Mouse (Mus musculus) frontal cortex, postnatal 36 days (tissue): Measurements from ENCODE around the gene Ptpre.
"Not testable (repeated sequence)": the region's sequence is repeated elsewhere in the genome, so short reads cannot be mapped to it uniquely, and the experiment has no call there.

ENCODE experiments used
- DNase-seq, 2 experiments: peaks; one replicate each; pipeline ENCODE4 v3.0.0; 2022; ENCODE audit warnings: low spot score in 2 of 2

Gene Ptpre

DNA sequence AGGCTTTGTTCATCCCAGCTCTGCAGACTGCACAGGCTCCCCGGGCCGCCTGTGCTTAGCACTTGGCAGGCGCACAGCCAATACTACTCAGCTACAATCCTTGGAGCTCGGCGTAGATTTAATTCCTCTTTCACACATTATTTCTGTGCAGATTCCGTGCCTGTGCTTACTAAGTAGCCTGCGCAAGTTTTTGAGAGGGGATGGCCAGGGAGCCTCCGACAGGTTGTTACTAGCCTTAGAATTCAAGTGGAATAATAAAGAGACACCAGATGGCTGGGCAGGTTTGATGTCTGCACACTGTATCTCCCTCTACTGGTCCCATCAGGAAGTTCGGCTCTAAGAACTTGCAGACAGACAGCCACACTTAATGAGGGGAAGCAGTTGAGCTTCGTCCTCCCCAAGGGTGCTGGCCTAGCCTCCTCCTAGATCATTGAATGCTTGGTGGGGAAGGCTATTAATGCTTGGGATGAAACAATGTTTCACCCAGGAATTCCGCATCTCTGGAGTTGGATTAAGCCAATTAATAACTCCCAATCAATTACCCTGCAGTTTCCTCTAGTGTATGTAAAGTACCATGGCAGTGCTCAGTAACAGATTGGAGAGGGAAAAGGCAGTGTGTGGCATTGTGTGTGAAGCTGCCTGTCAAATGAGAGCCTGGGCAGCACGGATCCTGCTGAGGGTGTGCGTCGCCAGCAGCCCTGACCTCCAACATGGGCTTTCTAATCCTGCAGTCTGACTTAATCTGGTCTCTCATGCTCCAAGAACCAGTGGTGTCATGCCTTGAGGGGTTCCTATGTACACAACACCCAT lies 104.6 kb downstream of the Ptpre start:
- peak; percentile 66 to 82 for DNase-seq

GRCm38 (mm10) chr7:135644452-135644851 lies 107.2 kb downstream of the Ptpre start:
- DNase-seq: no peak

- DNase-seq: no peak
Observed at GRCm38 (mm10) chr7:135646976-135647375, 109.7 kb downstream of the Ptpre start.

DNA sequence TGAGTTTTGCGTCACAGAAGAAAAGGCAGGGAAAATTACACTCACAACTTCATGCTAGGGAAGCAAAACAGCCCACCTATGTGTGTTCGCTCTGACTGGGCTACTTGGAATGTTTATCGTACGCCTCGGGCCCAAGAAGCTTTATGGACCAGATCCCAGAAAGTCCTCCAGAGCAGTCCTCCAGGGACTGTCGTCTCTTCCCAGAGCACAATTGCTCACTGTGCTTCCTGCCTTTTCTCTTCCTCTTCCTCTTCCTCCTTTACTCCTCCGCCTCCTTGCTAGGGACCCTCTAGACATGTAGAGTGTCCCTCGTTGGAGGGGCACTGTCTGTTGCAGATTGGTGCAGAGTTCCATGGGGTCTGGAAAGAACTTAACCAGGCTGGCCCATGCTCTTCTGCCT lies 111.5 kb downstream of the Ptpre start:
- no peak for DNase-seq

GRCm38 (mm10) chr7:135649306-135649705 lies 112.0 kb downstream of the Ptpre start:
- DNase-seq: no peak

DNA sequence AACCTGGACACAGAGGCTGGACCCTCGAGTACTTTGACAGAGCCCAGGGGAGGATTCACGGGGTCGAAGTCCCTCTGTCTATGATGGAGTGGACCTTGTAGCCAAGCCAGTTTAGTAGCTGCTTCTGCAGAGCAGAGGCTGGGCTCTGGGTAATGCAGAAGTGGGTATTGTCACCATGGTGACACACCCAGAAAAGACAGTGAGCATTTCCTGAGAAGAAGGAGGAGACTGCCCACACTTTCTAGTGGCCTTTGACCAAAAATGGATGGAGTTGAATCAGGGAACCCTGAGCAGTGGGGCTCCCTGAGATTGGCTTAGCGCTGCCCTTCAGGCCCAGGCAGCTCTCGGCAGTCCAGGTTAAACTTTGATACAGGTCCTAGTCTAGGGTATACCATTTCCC lies 112.8 kb downstream of the Ptpre start:
- peak in 1 of 2 experiments; percentile 32 for DNase-seq

DNA sequence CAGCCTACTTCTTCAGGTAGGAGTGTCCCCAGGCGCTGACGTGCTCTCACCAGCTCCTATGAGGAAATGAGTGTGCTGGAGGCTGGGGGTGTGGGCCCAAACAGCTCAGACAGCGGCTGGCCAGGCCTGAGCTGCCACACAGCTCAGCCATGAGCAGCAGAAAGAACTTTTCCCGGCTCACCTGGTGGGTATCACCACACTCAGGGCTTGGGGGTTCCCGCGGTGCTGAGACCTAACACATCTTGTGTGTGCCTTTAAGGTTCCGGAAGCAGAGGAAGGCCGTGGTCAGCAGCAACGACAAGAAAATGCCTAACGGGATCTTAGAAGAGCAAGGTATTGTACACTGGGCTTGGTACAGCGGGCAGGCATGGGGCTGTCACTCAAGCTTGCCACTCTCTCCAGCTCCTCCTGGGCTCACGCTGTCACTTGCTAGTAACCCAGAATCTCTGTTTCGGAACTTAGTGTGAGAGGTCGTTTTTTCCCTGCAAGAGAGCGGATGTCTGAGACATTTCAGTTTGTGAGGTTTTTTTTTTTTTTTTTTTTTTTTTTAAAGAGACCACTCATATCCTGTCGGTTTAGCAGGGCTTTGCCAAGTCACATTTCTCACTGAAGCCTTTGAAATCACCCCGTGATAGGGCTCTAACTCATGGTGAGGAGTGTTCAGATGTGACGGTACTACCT lies 114.7 kb downstream of the Ptpre start:
- no peak for DNase-seq

- no peak for DNase-seq
Observed at GRCm38 (mm10) chr7:135652781-135653180, 115.5 kb downstream of the Ptpre start.

DNA sequence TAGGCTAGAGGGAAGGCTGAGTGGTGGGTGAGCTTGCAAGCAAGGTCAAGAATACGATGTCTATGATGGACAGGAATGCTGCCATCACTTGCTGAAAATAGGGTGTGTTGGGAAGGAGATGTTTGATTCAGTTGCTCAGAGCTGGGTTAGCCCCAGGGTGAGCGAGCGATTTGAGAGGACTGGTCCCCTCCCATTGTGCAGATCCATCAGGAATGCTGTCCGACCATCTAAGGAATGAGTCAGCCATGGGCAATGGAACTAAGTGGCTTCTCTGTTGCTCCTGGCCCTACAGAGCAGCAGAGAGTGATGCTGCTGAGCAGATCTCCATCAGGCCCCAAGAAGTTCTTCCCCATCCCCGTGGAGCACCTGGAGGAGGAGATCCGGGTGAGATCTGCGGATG lies 116.3 kb downstream of the Ptpre start:
- no peak for DNase-seq

- DNase-seq: no peak
Observed at GRCm38 (mm10) chr7:135654288-135654687, 117.0 kb downstream of the Ptpre start.

- no peak for DNase-seq
Observed at GRCm38 (mm10) chr7:135655113-135655512, 117.8 kb downstream of the Ptpre start.

- no peak for DNase-seq
Observed at GRCm38 (mm10) chr7:135658150-135658549, 120.9 kb downstream of the Ptpre start.

- DNase-seq: no peak
Observed at GRCm38 (mm10) chr7:135659314-135659935, 122.1 kb downstream of the Ptpre start.

DNA sequence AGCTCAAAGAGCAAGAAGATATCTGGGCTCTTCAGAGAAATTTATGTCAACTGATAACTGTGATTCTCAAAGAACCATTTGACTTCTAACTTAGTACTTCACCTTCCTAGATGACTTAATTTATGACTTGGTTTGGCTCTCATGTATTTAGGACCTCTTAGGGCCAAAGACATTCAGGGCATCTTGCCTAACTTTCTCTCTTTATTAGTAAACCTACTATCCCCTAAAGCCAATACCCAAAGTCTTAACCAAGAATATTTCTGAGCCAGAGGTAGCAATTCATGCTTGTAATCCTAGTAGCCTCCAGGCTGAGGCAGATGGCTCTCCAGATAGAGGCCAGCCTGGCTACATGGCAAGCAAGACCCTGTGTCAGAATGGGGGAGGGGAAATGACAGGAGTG lies 123.0 kb downstream of the Ptpre start:
- DNase-seq: no peak

- DNase-seq: no peak
Observed at GRCm38 (mm10) chr7:135664211-135664610, 126.9 kb downstream of the Ptpre start.

- DNase-seq: no peak
Observed at GRCm38 (mm10) chr7:135666314-135666713, 129.0 kb downstream of the Ptpre start.

DNA sequence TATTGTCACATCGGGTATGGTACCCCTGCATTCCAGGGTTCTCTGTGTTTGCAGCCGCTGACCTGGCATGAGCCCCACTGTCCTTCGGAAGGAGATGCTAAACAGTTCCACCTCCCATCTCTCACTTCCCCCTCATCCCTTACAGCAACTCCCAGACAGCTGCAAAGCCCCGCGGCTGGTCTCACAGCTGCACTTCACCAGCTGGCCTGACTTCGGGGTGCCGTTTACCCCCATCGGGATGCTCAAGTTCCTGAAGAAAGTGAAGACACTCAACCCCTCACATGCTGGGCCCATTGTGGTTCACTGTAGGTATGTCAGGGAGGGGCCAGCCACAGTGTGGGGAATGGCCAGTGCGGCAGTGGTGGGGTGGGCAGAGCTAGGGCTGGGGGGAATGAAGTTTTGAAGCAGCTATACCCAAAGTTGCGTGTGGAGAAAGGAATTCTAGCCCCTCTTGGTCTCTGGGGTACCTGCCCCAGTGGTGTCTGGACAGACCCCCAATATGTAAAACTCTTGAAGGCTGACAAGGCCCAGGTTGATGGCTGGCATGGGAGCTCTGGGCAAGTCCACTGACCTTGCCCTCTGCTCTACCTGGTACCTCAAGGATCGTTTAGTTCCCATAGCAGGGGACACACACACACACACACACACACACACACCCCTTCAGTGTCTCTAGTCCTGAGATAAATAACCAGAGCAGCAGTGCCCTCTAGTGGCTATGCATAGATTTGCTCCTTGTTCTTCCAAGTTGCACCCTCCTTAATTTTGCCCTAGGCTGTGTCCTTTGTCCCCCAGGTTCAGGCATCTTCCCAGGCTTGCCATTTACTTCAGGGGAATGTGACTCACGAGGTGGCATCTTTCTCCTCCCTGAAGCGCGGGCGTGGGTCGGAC lies 131.8 kb downstream of the Ptpre start:
- peak; percentile 49 to 75 for DNase-seq

DNA sequence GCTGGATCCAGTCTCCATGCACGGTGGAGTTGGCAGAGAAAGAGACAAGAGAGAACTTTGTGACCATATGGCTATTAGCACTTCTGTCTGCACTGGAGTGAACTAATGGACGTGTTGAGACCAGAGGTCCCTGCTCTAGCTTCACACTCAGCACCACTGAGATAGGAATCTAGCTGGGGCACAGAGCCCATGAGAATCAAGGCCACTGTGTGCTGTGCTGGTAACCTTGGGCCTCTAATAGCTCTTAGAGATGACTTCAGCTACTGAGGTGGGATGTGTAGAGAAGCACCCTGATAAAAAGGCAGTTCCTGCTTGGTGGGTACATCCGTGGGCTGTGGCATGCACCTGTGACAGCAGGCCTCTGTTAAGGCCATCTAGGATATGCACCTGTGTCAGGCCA lies 136.3 kb downstream of the Ptpre start:
- no peak for DNase-seq

- DNase-seq: no peak
Observed at GRCm38 (mm10) chr7:135676722-135677121, 139.4 kb downstream of the Ptpre start.

DNA sequence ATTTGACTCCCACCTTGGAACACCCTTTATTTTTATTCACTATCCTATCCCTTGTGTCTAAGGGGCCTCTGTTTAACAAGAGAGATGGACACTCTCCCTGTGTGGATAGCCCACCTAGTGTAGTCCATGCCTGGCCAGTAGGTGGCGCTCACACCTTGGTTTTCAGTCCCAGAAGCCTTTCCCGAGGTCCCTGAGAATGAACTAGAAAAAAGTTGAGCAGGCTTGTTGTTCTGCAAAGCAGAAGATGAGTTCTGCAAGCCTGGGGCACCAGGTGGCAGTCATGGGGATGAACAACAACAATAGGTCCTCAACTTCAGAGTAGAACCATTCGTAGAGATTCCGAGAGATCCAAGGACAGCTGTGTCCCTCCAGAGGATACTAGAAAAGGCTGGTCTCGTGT lies 143.1 kb downstream of the Ptpre start:
- DNase-seq: peak; percentile 10 to 22

GRCm38 (mm10) chr7:135684098-135684497 lies 146.8 kb downstream of the Ptpre start:
- not testable (repeated sequence) for DNase-seq

DNA sequence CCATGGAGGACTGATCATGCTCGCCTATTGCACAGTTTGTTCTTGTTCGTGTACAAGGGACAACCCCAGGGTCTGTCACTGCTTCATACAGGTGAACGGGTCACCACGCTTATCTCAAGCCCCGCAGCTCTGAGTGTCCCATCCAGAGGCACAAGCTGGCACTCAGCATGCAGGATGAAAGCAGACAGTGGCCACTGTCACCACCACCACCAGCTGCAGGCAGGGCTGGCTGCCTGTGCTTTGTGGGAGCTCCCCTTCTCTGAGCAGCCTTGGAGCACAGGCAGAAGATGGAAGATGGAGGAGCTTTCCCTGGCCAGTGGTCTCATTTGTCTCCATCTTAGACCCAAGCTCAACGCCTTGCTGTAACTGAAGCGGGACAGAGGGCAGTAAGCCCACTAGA lies 147.7 kb downstream of the Ptpre start:
- DNase-seq: no peak
